Mouse (Mus musculus): ENCODE measurements at regions not wholly inside any gene's neighbourhood (a gene's known extent, or its start where the extent isn't known, plus 50 kb on each side); places are given as distances from the start of the nearest gene placed in this dataset.

GRCm38 (mm10) chr3:41489571-41489970 lies 66.0 kb upstream of the Jade1 start:
- H3K27ac ChIP-seq (ENCODE audit: insufficient read depth, low read depth) = no peak overlapping the region
- no peak for DNase-seq (ENCODE audit: extremely low read depth)
- dilution Hi-C loops (cut with MboI; ENCODE audit: extremely low pct_ligation_motif_present, extremely low pct_unique_long_range_greater_than_20kb, low sequenced_read_pairs) = no loop called here
- peaks cover 0 to 2% of the 10 kb centered on the region in 2 experiments for H3K36me3 ChIP-seq (replicated peaks in 1 of 2; ENCODE audit: control insufficient read depth in 1 of 2, insufficient read depth in 1 of 2, low read length in 1 of 2)
- no peaks in the 10 kb centered on the region for H3K27me3 ChIP-seq (replicated peaks)
- H3K9ac ChIP-seq (ENCODE audit: insufficient read depth, low read depth) = no peak overlapping the region
- H3K79me2 ChIP-seq (replicated peaks; ENCODE audit: control insufficient read depth, extremely low read depth, insufficient read depth, poor library complexity, severe bottlenecking) = 0 out of 2 replicates have a peak, but pooled peaks cover 2% of the 10 kb centered on the region
- in situ Hi-C loops (cut with MboI; ENCODE audit: low pct_ligation_motif_present, low pct_unique_long_range_greater_than_20kb, low sequenced_read_pairs) = no loop called here
- no peak overlapping the region for H3K4me2 ChIP-seq (ENCODE audit: insufficient read depth, low read depth, poor library complexity, severe bottlenecking)
- H3K4me3 ChIP-seq (replicated peaks in 1 of 3; ENCODE audit: low read depth in 2 of 3, low read length in 2 of 3, poor library complexity in 1 of 3) = no peak overlapping the region
- H3K4me1 ChIP-seq (ENCODE audit: control insufficient read depth in 1 of 2, insufficient read depth in 2 of 2) = peaks cover 13 to 35% of the 10 kb centered on the region in 2 experiments; a peak in 3 of 4 replicates
- H3K9me3 ChIP-seq (replicated peaks; ENCODE audit: low read length) = no peaks in the 10 kb centered on the region
- TF ChIP-seq SMC3 (IDR thresholded peaks at IDR 0.05; ENCODE audit: low read depth, low read length) (no peak), ZNF384 (IDR thresholded peaks at IDR 0.05; ENCODE audit: low read depth, low read length) (no peak), BHLHE40 (IDR thresholded peaks at IDR 0.05; ENCODE audit: low read depth, low read length) (no peak), JUN (IDR thresholded peaks at IDR 0.05; ENCODE audit: insufficient read depth, low read depth, low read length) (no peak), CHD2 (IDR thresholded peaks at IDR 0.05; ENCODE audit: low read length) (no peak), SIN3A (IDR thresholded peaks at IDR 0.05; ENCODE audit: low read length) (no peak), PAX5 (IDR thresholded peaks at IDR 0.05; ENCODE audit: low read length) (no peak)

- Histone ChIP-seq H3K79me2 (replicated peaks; ENCODE audit: control insufficient read depth, extremely low read depth, insufficient read depth, poor library complexity, severe bottlenecking) (0 out of 2 replicates have a peak, but pooled peaks cover 2% of the 10 kb centered on the region), H3K36me3 (replicated peaks in 1 of 2; ENCODE audit: control insufficient read depth in 1 of 2, insufficient read depth in 1 of 2, low read length in 1 of 2) (peaks cover 0 to 2% of the 10 kb centered on the region in 2 experiments), H3K4me3 (replicated peaks in 1 of 3; ENCODE audit: low read depth in 2 of 3, low read length in 2 of 3, poor library complexity in 1 of 3) (no peak overlapping the region), H3K9ac (ENCODE audit: insufficient read depth, low read depth) (no peak overlapping the region), H3K4me1 (ENCODE audit: control insufficient read depth in 1 of 2, insufficient read depth in 2 of 2) (peaks cover 13 to 39% of the 10 kb centered on the region in 2 experiments; a peak in 3 of 4 replicates), H3K9me3 (replicated peaks; ENCODE audit: low read length) (no peaks in the 10 kb centered on the region), H3K27me3 (replicated peaks) (no peaks in the 10 kb centered on the region), H3K27ac (ENCODE audit: insufficient read depth, low read depth) (no peak overlapping the region), H3K4me2 (ENCODE audit: insufficient read depth, low read depth, poor library complexity, severe bottlenecking) (peak overlapping the region; percentile 44; the same call in 1 of the 2 replicates)
- in situ Hi-C loops (cut with MboI; ENCODE audit: low pct_ligation_motif_present, low pct_unique_long_range_greater_than_20kb, low sequenced_read_pairs) = no loop called here
- dilution Hi-C loops (cut with MboI; ENCODE audit: extremely low pct_ligation_motif_present, extremely low pct_unique_long_range_greater_than_20kb, low sequenced_read_pairs) = no loop called here
- peak; percentile 49 for DNase-seq (ENCODE audit: extremely low read depth)
- TF ChIP-seq MXI1 (IDR thresholded peaks at IDR 0.05; ENCODE audit: low read depth, low read length) (no peak), SMC3 (IDR thresholded peaks at IDR 0.05; ENCODE audit: low read depth, low read length) (no peak), TCF12 (IDR thresholded peaks at IDR 0.05; ENCODE audit: low read depth, low read length) (no peak), MAX (IDR thresholded peaks at IDR 0.05; ENCODE audit: low read length) (no peak), IRF4 (IDR thresholded peaks at IDR 0.05; ENCODE audit: low read depth, low read length) (peak; percentile 86), ETS1 (conservative IDR thresholded peaks at IDR 0.05; ENCODE audit: low read depth, low read length) (0 out of 2 replicates have a peak, but pooled peaks have one; percentile 16), RAD21 (IDR thresholded peaks at IDR 0.05; ENCODE audit: low read depth, low read length) (no peak), MEF2A (IDR thresholded peaks at IDR 0.05; ENCODE audit: borderline replicate concordance, low read depth, low read length) (peak; percentile 69; the same call in 1 of the 2 replicates), GABPA (IDR thresholded peaks at IDR 0.05; ENCODE audit: insufficient replicate concordance, low read depth, low read length) (no peak), PAX5 (IDR thresholded peaks at IDR 0.05; ENCODE audit: low read length) (no peak), E2F4 (IDR thresholded peaks at IDR 0.05; ENCODE audit: insufficient replicate concordance, low read depth, low read length) (no peak), ZKSCAN1 (IDR thresholded peaks at IDR 0.05; ENCODE audit: borderline replicate concordance, low read depth, low read length) (no peak), EP300 (IDR thresholded peaks at IDR 0.05; ENCODE audit: low read length) (peak; percentile 89), MAZ (IDR thresholded peaks at IDR 0.05; ENCODE audit: low read depth, low read length) (no peak), KAT2A (IDR thresholded peaks at IDR 0.05; ENCODE audit: insufficient replicate concordance, low read length) (no peak), JUND (conservative IDR thresholded peaks at IDR 0.05; ENCODE audit: low read depth, low read length) (peak; percentile 22; the same call in 1 of the 2 replicates), USF2 (conservative IDR thresholded peaks at IDR 0.05; ENCODE audit: low read depth, low read length) (no peak), MAFK (IDR thresholded peaks at IDR 0.05; ENCODE audit: insufficient replicate concordance, low read length) (no peak)
These were observed 67.2 kb upstream of the Jade1 start for GRCm38 (mm10) chr3:41488229-41488774.

All from CH12.LX (cell line).